Mouse (Mus musculus) lung, postnatal 36 days (tissue): ENCODE measurements around the gene Cipc.

Experiments
- DNase-seq: peaks from one replicate; pipeline ENCODE4 v3.0.0; 2022; ENCODE audit warnings: mixed read lengths

The Cipc gene

DNA sequence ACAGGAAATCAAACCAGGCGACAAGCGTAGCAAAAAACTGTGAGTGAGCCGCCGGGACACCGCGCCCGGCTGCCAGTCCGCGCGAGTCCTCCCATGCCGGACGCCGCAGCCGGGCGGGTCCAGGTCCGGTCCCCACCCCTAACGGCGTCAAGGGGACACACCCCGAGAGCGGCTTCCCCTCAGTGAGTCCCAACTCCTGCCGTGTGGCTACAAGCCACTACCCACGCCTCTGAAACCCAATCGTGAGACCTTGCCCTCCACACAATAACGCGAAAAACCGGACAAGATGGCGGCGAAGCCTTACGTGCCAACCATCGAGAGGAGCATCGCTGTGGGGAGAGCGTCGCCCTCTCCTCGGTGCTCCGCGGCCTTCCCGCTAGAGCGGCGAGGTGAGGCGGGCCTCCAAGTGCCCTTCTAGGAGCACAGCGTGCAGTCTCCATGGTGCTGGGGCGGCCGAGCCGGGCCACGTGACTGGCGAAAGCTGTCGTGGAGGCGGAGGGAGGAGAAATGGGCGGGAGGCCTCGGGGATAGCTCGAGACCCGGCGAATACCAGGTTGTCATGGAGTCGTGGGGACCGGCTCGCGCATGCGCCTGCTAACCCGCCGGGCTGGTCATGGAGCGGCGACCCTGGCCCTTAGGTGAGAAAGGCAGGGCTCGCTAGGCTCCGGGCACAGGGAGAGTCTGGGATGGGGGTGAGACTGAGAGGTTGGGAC is at the start of gene Cipc:
TSS of gene Cipc (plus strand) at position 182 of the 713 bp plus-strand sequence.
- peak; percentile 99 for DNase-seq

DNA sequence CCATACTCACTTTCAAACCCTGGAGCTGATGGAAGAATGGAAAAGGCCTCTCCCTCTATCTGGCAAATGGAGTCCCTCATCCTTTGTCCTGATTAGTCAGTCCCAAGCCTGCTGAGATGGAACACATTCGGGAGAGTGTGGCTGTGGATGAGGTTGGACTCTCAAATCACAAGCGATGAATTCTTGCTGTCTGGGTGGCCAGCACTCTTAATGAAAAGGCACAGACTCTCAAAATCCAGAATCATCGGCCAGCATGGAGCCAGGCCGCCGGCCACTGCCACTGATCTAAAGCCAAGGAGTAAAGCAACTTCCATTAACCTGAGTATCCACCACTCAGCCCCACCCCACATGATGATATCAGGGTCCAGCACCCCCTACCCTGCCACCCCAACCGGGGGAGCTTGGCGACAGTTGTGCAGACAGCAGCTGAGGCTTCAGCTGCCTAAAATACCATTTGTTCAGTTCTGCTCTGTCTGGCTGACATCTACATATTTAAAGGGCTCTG is 49.0 kb upstream of the Cipc start:
- no peak for DNase-seq

DNA sequence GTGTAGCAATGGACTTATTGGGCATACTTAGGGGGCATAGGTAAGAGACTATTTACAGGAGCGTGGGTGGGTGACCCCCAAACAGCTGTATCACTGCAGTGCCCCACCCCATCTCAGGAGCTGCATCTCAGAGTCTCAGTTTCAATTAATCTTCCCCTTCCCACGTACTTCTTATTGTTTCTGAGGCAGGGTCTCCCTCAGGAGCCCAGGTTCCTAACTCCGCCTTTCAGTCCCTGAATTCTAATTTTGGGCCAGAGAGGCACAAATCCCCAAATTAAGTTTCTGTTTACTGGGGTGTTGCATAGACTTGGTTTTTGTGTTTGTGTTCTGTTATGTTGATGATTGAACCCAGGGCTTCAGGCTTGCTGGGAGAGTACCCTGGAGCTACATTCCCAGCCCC is 48.4 kb upstream of the Cipc start:
- no peak for DNase-seq

DNA sequence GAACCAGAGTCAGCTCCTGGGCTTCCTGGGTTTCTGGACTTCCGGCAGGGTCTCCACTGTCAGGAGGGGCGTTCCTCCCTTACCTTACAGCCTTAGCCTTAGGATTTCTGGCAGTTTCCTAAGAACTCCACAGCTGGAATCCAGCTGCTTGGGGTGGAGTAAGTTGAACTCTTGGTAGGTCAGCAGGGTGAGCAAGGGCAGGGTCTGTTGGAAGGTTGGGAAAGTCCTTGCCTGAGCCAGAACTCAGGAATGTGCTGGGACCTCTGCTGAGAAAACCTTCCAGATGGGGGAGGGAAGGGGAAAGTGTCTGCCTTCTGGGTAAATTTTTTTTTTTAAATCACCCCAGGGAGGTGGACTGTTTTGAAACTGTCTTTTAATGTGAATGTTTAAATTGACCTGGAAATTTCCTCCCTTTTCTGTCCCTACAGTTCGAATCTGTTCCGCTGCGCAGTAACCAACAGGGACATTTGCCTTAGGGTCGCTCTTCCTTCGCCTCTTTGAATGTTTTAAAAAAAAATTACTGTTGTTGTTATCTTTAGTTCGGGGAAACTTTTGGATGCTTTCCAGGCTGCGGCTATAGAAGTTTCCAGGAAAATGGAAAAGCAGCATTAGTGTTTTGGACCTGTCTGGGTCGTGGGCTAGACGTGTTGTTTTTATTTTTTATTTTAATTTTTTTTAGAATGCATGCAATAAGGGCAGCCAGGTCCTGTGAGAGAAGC is 47.2 kb upstream of the Cipc start:
- peak; percentile 73 for DNase-seq

DNA sequence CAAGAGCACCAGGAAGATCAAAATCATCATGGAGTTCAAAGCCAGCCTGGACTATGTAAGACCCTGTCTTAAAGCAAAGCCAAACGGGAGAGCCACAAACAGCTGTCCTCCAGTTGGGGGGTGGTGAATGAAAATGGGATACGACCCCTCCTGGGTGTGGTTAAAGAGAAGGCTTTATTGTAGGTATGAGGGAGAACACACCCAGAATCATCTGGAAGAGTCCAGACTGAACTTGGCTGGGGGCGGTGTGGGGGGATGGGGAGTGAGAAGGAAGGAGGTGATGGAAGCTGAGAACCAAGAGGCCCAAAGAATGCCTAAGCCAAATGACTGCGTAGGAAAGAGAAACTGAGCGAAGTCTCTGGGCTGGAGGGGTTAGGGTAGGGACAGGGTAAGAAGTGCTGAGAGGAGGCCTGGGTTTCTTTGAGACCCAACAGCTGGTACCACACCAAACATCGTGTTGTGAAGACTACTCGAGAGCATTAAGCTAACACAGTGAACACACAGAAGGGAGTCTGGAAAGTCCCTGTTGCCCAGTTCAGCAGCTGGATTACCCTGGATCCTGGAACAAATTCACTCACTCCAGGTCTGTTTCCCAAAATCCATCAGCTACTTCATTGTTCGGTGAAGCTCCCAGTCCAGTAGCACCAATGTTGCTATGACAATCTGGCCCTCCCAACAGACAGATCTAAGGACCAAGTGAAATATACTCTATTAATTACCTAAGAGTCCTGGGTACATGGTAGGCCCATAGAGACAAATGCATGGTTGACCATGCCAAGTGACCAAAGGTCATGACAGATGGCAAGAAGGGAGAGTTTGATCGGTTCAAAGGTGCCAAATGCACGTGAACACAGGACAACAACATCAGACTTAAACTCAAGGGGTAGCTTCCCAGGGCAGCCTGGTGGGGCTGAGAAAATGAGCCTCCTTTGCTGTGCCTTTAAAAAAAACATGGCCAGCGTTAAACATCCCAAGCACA is 42.7 kb upstream of the Cipc start:
- DNase-seq: no peak

DNA sequence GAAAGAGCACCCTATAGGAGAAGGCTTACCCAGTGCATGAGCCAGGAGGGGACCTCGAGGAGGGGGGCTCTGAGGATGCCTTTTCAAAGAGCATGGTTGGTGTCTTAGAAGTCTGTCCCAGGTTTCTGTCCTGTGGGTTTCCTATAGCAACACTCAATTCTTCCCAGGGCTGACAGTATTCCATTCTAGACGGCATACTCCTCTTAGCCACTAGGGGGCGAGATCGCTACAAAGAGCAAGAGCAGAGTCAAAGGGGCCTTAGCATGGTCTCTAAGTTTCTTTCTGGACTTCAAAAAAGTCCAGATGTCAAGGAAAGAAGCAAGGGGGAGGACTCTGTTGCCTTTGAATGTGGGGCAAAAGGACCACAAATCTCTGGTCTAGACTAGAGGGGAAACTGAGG is 41.6 kb upstream of the Cipc start:
- peak; percentile 89 for DNase-seq

DNA sequence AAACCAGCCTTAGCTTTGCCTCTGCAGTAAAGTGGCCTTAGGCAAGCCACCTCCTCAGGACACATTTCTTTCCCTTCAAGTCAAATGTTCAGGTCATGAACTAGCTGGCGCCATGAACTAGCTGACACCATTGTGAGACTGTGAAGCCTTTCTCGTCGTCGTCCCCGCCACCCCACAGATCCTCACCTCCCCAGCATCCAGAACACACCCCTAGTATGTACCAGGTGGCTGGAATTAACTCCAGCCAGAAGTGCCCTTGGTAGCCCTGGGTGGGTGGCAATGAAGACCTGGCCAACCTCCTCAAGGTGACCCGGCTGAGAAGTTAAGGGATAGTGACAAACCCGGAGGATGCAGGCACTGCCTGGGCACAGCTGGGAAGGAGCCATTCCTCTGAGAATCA is 41.0 kb upstream of the Cipc start:
- DNase-seq: no peak

DNA sequence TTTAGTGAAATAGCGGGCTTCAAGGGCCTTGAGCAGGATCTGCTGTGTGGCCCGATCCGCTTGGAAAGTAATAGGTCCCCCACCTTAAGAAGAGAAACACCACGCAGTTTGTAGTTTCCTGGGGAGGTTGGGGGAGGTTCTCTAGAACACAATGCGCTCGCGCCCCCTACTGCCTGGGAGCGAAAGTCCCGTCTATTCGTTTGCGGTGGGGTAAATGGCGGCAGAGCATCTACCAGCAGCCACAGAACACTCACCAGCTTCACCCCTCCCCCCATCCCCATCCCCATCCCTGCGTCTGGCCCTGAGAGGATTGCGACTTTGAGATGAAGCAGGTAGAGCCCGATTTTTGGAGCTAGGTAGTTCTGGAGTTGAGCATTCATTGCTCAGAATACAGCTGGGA is 40.4 kb upstream of the Cipc start:
- DNase-seq: peak; percentile 94

DNA sequence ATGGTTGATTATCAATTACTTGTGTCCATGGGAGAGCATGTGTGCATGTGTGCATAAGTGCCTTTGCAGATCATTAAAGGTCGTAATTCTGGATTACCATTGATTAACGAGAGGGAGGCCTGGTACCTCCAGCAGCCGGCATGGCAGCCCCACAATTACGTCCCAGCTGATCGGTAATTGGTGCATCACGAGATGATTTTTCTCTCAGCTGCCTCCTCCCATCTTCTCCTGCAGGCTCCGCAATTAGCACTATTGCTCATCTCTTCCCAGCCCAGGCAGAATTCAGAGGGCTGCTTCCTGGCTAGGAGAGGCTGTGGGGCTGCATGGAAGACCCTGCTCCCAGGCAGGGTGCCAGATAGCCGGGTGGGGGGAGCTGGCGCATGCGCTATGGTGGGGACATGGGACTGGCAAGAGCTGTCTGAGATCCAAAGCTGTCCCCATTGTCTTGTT is 35.3 kb upstream of the Cipc start:
- DNase-seq: no peak

DNA sequence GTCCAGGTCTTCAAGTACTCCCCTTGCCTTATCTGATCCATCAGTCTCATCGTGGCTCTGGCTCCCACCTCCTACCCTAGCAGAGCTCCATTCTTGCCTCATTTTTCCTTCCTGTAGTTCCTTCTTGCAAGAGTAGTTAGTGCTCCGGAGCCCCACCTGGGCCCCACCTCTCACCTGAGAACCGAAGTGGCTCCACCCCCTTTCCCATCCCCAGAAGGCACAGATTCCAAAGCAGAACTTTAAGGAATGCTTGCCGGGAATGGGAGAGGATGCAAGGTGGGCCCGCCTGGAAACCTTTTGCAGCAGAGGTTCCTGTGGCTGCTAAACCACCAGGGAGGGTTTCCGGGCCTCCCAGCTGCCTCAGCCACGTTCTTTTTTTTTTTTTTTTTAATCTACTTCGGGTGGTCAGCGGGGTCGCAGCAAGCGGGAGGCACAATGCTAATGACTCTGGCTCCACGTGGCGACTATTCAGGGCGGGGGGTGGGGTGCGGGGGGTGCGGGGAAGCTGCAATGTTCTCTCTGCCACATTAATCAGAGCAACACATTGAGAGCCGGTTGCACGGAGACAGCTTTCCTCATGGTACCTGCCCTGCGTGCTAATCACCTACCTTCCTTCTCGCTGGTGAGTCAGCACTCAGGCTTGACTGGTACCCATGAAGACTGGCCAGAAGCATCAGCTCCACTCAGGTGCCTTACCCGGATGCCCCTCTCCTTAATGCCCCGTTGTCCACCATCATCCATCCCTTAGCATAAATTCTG is 34.3 kb upstream of the Cipc start:
- DNase-seq: no peak

DNA sequence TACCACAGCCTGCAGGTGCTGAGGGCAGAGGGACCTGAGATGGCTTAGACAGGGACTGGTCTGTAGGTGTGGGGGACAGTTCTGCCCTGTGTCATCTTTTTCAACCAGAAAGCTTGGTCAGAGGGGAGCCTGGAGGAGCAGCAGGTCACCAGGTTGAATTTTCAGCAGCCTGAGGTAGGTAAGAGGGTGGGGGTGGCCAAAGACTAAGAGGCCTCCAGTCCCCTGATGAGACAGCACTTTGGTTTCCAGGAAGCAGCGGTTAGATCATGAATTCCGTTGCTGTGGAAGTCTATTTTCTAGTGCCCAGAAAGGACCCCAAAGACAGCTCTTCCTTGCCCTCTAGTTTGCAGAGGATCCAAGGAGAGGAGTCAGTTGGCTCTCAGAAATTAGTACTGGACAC is 32.5 kb upstream of the Cipc start:
- no peak for DNase-seq

DNA sequence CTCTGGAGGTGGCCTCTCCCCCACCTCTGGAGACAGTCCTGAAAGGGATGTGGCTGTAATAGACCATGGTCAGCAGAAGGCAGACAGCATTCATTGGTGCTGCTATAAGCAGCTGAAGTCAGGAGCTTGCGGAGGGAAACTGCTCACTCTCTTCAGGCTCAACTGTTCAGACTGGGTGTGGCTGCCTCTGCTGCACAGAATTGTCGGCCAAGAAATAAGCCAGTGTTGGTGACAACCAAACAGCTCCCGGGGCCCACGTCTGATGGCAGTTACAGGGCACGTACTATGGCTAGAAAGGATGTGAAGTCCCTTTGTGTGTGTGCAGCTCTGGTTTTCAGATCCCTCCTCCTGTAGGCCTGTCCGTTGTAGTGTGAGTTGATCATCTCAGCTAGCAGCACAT is 32.1 kb upstream of the Cipc start:
- DNase-seq: no peak

DNA sequence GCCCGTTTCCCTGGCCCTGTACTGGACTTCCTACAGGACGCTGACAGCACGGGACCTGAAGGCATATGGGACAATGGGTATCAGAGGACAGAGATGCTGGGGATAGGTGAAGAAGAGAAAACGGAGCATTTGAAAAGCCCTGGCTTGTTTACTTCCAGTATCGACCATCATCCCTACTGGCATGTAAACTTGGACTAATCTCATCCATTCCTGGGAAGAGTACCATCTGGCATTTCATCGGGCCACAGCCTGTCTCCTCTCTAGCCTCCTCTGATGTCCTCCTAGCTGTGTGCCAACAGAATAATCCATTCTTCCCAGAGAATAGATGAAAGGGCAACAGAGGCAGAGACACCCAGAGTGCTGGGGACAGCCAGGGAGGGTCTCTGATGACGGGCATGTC is 31.2 kb upstream of the Cipc start:
- no peak for DNase-seq

DNA sequence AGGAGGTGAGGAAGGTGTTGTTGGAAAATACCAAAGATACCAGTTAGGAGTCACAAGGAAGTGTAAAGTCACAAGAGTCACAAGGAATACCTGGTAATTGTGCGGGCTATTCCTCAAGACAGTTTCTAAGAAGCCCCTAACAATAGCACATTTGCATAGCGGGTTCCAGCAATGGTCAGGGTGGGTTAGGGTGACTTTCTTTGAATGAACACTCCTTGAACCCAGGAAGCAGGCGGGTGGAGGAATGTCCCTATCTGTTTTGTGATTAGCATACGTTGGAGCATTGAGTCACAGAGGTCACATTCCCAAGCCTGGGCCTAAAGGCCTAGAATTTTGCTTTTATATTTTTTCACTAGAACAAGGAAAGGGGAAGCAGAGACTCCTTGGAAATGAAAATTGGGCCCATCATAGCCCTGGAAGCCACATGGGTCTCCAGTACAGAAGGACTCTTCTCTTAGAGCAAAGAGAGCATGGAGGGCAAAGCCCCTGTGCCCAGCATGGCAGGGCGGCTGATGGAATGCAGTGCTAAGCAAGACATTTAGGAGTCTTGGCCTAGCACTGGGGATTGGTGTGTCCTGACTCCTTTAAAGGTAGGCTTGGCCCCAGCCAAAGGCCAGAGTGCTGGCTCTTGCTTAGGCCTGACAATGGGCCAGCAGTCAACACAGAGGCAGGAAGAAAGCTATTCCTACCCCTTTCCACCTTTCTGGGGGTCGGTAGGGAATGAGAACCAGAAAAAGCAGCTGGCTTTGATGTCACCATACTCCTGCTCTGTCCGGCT is 29.9 kb upstream of the Cipc start:
- DNase-seq: no peak

DNA sequence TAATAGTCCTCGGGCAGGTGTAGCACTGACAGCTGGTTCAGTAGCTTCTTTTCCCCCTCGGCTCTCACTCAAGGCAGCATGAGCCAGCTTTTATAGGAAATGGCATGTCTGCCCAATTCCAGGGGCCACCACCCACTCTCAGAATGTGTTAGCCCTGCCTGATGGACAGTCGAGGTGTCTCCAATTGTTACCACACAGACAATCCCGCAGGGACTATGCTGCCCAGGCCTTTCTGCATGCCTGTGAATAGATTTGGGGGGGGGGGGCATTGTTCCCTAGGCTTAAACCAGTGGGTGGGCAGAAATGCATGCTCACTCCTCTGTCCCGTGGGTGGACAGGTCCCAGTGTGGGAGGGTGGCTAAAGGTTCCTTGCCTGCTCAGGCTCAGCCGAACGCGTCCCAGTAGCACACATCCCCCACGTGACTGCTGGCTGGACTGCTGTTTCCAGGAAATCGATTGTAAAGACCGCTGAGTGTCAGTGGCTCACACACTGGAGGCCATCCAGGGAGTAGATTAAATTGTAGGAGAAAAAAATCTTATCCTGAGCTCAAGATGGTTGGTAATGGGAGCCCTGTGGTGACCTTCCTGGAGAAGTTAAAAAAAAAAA is 28.4 kb upstream of the Cipc start:
- peak; percentile 72 for DNase-seq

DNA sequence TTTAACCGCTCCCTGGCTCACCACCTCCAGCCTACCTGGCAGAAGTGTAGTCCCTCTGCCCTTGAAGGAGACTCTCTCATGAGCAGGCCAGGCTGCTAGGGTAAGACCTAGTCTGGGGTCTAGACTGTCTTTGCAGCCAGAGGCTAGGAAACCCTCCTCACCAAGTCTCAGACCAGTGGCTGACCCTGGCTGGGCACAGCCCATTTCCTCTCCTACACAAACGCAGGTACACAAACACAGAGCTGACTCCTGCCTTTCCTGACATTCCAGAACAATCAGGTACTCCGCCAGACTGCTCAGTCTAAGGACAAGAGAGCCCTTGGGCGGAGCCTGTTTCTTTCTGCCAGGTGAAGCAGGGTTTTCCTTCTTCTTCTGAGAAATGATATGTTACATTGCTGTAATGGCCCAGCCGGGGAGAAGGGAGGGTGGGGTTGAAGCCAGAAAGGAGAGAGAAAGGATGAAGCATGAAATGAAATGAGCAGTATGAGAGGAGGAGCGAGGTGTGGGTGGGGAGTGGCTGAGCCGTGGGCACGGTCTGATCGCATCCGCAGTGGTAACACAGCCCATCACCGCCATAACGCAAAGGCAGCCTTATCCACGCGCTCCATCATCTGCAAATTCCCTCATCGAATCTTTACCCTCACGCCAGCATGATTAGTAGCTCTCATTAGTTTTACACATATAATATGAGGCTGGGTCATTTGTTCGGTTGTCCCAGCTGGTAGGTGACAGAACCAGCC is 27.7 kb upstream of the Cipc start:
- DNase-seq: peak; percentile 65

DNA sequence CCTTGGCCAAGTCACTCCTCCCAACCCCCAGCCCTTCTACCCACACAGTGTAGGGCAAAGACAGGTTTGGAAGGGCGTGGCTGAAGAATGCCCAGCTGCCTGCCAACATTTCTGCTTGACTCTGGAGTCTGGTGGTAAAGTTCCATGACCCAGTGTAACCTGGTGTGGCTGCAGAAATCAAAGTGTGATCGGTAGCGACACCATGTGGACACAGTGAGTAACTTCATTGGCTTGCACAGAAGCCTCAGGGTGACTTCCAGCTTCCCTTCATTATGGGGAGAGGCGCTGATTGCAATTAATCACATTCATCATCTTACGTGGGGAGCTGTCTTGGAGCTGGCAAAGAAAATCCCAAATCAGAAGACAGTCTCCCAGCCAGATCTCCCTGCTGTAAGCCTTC is 23.0 kb upstream of the Cipc start:
- DNase-seq: peak; percentile 92

DNA sequence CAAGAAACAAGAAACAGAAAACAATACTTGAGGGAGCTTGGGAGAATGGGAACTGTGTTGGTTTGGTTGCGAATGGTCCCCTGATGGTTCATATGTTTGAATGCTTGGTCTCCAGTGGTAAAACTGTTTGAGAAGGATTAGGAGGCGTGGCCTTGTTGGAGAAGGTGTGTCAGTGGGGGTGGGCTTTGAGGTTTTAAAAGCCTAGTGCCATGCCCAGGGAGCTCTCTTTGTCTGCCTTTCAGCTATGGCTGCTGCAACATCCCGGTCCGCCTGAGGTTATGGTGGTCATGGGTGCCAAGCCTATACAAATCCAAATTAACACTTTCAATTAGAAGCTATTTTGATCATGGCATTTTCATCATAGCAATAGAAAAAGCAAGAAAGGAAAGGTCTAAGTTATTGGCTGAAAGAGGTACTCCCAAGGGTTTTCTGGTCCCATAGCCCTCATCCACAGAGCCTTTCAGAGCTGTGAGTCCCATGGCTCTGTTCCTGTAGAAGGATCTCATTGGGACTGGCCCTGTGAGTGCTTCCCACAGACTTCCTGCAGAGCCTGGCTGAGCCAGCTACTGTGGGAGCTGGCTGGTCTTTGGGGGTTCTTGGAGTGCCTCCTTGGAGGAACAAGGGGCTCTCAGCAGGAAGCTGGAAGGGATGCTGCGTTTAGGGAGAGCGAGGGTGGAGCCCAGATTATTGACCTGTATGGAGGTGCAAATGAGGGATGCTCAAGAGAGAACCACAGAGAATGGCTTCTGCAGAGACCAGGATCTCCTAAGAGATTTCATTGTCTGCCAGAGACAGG is 15.7 kb upstream of the Cipc start:
- DNase-seq: no peak

DNA sequence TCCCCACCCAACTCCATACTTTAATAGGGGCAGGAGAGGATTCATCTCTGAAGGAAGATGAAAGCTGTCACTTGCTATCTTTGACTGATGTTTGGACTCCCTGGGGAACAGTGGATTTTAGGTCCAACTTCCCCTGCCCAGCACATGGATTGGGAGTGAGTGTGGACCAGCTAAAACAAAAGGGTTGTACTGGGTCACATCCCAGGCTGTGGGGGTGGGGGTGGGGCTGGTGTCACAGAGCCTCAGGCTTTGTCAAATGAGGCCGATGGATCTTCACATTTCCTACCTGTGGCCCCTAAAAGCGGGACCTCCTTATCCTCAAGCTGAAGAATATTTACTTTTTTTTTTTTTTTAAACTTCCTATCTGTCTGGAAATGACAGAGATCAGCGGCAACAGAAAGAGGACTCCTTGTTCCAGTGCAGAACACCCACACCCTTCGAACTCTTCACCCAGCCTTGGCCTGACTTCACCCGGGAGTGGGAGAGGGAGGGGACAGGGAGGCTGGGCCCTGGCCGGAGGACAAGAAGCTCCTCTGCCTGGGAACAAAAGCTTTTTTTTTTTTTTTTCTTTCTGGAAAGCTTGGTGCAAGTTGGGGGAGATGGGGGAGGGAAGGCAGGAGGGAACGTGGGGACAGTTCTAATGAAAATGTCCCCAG is 14.8 kb upstream of the Cipc start:
- DNase-seq: peak; percentile 95
